Mouse (Mus musculus) limb, embryonic 14.5 days (tissue): ENCODE results near the gene Galk2. TPM values are rescaled to one million over a fixed set of nuclear protein-coding genes. Genes with fewer than 3 reads are reported as not detected.

Experiments
- ATAC-seq: fragments of 200-750 bp; cut with Nextera tagmentation; 2 replicates; pipeline ENCODE4 v1.8.0; 2017; ENCODE audit warnings: low read depth, moderate number of reproducible peaks, moderate TSS enrichment; ENCODE audit not compliant: low FRiP score
- DNase-seq: peaks from one replicate; pipeline ENCODE4 v3.0.0-alpha.2; 2015; ENCODE audit warnings: low spot score
- H3K27ac ChIP-seq: fragments of 300-500 bp; sonication (generic); replicated peaks from 2 replicates; pipeline ENCODE4 v1.5.1; 2014; ENCODE audit warnings: low read depth, mild to moderate bottlenecking, low read length, moderate library complexity, mixed read lengths
- H3K27me3 ChIP-seq: fragments of 300-500 bp; sonication (generic); 2 replicates; pipeline ENCODE4 v1.6.1; 2014; ENCODE audit warnings: low read length, mixed read lengths; ENCODE audit not compliant: control insufficient read depth, insufficient read depth
- H3K36me3 ChIP-seq: fragments of 300-500 bp; sonication (generic); 2 replicates; pipeline ENCODE4 v1.6.1; 2014; ENCODE audit warnings: mild to moderate bottlenecking, low read length, moderate library complexity, mixed read lengths; ENCODE audit not compliant: control insufficient read depth, insufficient read depth
- H3K4me1 ChIP-seq: fragments of 300-500 bp; sonication (generic); 2 replicates; pipeline ENCODE4 v1.6.1; 2014; ENCODE audit warnings: antibody characterized with exemption, low read length, mixed read lengths; ENCODE audit not compliant: control insufficient read depth, insufficient read depth
- H3K4me2 ChIP-seq: fragments of 300-500 bp; sonication (generic); replicated peaks from 2 replicates; pipeline ENCODE4 v1.6.1; 2014; ENCODE audit warnings: low read depth, mild to moderate bottlenecking, low read length, moderate library complexity; ENCODE audit not compliant: severe bottlenecking
- H3K4me3 ChIP-seq: fragments of 300-500 bp; sonication (generic); replicated peaks from 2 replicates; pipeline ENCODE4 v1.5.1; 2014; ENCODE audit warnings: low read length
- H3K9ac ChIP-seq: fragments of 300-500 bp; sonication (generic); 2 replicates; pipeline ENCODE4 v1.6.1; 2014; ENCODE audit warnings: mild to moderate bottlenecking, low read depth, low read length, moderate library complexity; ENCODE audit not compliant: severe bottlenecking
- H3K9me3 ChIP-seq: fragments of 300-500 bp; sonication (generic); 2 replicates; pipeline ENCODE4 v1.6.1; 2016; ENCODE audit warnings: low read length; ENCODE audit not compliant: control insufficient read depth
- POLR2A ChIP-seq: fragments of 200-500 bp; IDR thresholded peaks from 2 replicates; pipeline ENCODE4 v1.8.0; 2012; ENCODE audit warnings: inconsistent platforms, mild to moderate bottlenecking, moderate library complexity, borderline replicate concordance; ENCODE audit not compliant: insufficient read depth, insufficient read length; ENCODE audit errors: extremely low read depth
- WGBS: fragments of 180-500 bp; shearing (Covaris S2); extraction: QIAGEN DNeasy Blood & Tissue Kit; methylation state at CpG from one replicate; pipeline ENCODE4 v1.1.7; 2014; 5-methylcytosine and 5-hydroxymethylcytosine counted together
- polyA plus RNA-seq, 2 experiments: library from polyadenylated mRNA; depleted of rRNA in 1 of 2; stranded (reverse) in 1 of 2; unstranded in 1 of 2; fragments of >200 nt; fragmentation: Nextera tagmentation in 1 of 2; extraction: Ambion mirVana in 1 of 2; gene quantifications; 2 replicates each; pipeline versions ENCODE4 v1.2.1 to v1.2.3; 2012 to 2014

Galk2 gene
- polyA plus RNA-seq, 2 experiments, result 30.5 to 43.4 TPM

- Histone ChIP-seq H3K36me3 (no peaks in the 10 kb centered on the region), H3K4me3 (no peak overlapping the region), H3K9me3 (no peaks in the 10 kb centered on the region), H3K27ac (no peak overlapping the region), H3K9ac (no peak overlapping the region), H3K27me3 (no peaks in the 10 kb centered on the region), H3K4me2 (no peak overlapping the region), H3K4me1 (peaks cover 9% of the 10 kb centered on the region)
- DNase-seq, result peak; percentile 86
- WGBS, result 44% methylated on average over 1 of the region's 1 CpGs
- TF ChIP-seq POLR2A, result no peak
- peak; percentile 71; the same call in 1 of the 2 replicates for ATAC-seq
Measured at GRCm38 (mm10) chr2:125914167-125914566, 55.3 kb downstream of the Galk2 start.

GRCm38 (mm10) chr2:125914713-125915112 lies 55.8 kb downstream of the Galk2 start:
- no peaks in the 10 kb centered on the region for H3K36me3 ChIP-seq
- peaks cover 13% of the 10 kb centered on the region for H3K4me1 ChIP-seq
- no peak for TF ChIP-seq POLR2A
- no peaks in the 10 kb centered on the region for H3K27me3 ChIP-seq
- no peak overlapping the region for H3K27ac ChIP-seq
- H3K9ac ChIP-seq, result no peak overlapping the region
- H3K4me2 ChIP-seq, result no peak overlapping the region
- no peaks in the 10 kb centered on the region for H3K9me3 ChIP-seq
- ATAC-seq (no peak), DNase-seq (no peak)
- H3K4me3 ChIP-seq, result no peak overlapping the region

- H3K4me1 ChIP-seq, result peaks cover 13% of the 10 kb centered on the region
- DNase-seq (no peak), ATAC-seq (peak; percentile 68)
- H3K27me3 ChIP-seq, result no peaks in the 10 kb centered on the region
- 47% methylated on average over 11 of the region's 11 CpGs for WGBS
- H3K36me3 ChIP-seq, result no peaks in the 10 kb centered on the region
- no peaks in the 10 kb centered on the region for H3K9me3 ChIP-seq
- no peak overlapping the region for H3K9ac ChIP-seq
- no peak overlapping the region for H3K4me3 ChIP-seq
- H3K27ac ChIP-seq, result no peak overlapping the region
- H3K4me2 ChIP-seq, result no peak overlapping the region
- no peak for TF ChIP-seq POLR2A
Measured at GRCm38 (mm10) chr2:125916652-125917296, 57.9 kb downstream of the Galk2 start.

- DNase-seq (peak; percentile 18), ATAC-seq (peak; percentile 24; the same call in 1 of the 2 replicates)
- H3K9ac ChIP-seq, result no peak overlapping the region
- H3K27ac ChIP-seq, result no peak overlapping the region
- H3K9me3 ChIP-seq, result no peaks in the 10 kb centered on the region
- H3K4me1 ChIP-seq, result peaks cover 13% of the 10 kb centered on the region
- H3K4me3 ChIP-seq, result no peak overlapping the region
- no peak overlapping the region for H3K4me2 ChIP-seq
- no peak for TF ChIP-seq POLR2A
- WGBS, result 14% methylated on average over 3 of the region's 3 CpGs
- H3K36me3 ChIP-seq, result no peaks in the 10 kb centered on the region
- no peaks in the 10 kb centered on the region for H3K27me3 ChIP-seq
Measured at GRCm38 (mm10) chr2:125917297-125917679, 58.4 kb downstream of the Galk2 start.

GRCm38 (mm10) chr2:125921273-125921672 lies 62.4 kb downstream of the Galk2 start:
- H3K4me2 ChIP-seq, result no peak overlapping the region
- no peak overlapping the region for H3K9ac ChIP-seq
- peaks cover 10% of the 10 kb centered on the region; the same call in 1 of the 2 replicates for H3K4me1 ChIP-seq
- WGBS, result 79% methylated on average over 5 of the region's 5 CpGs
- no peak overlapping the region for H3K4me3 ChIP-seq
- DNase-seq (no peak), ATAC-seq (no peak)
- no peaks in the 10 kb centered on the region for H3K9me3 ChIP-seq
- no peaks in the 10 kb centered on the region for H3K27me3 ChIP-seq
- H3K36me3 ChIP-seq, result no peaks in the 10 kb centered on the region
- H3K27ac ChIP-seq, result no peak overlapping the region
- TF ChIP-seq POLR2A, result no peak
